14 mouse cellular contexts compared by ENCODE assay signal in the genomic region with DNA sequence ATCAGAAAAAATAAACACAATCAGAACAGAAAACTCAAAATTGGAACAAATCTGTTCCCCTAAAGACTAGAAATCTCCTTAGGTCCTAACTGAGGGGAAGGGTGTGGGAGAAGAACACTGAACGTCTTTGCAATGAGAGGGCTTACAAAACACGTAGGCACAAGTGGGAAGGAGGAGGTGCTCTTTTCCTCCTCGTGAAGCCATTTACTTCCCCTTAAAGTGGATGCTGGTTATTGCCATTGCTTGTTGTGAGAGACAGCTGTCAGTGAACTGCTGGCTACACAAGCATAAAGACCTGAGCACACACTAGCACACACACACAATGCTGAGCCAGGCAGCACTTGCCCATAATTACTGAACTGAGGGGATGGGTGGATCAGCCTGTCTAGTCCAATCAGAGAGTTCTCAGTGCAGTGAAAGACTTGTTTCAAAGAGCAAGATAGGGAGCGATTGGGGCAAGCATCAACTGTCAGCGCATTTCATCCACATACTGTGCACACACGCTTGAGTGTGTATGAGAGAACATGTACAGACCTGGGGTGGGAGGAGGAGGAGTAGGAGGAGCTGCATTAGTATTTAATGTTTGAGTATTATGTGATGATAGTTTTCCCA.
A peak's percentile ranks its signal among the peaks of the same experiment; 100 is the strongest.
DNase-seq lines count a peak whose midpoint lies in the region; ATAC-seq and TF ChIP-seq lines count a peak whose summit lies in the region.
"Had no signal": no experiment of that assay in that cellular context is flagged by ENCODE, and none has a peak within 500 bp of the region (broad histone marks: within the 10 kb centered on the region; RNA-seq: fewer than 3 reads in every experiment).

No protein-coding gene starts in this region.

- peak overlapping the region; percentile 88 for H3K27ac ChIP-seq in cerebellum, adult 2 months (ENCODE audit: insufficient read depth, low read length)
- H3K27ac ChIP-seq in layer of hippocampus, adult 2 months = 0 out of 2 replicates have a peak overlapping the region, but pooled peaks have one; percentile 64

- no peak for TF ChIP-seq CTCF in cerebellum, adult 2 months (IDR thresholded peaks at IDR 0.05; ENCODE audit: borderline replicate concordance, insufficient read depth, low read depth, low read length)
- TF ChIP-seq CTCF in layer of hippocampus, adult 2 months (conservative IDR thresholded peaks at IDR 0.05) = no peak

- no peak overlapping the region for H3K4me3 ChIP-seq in cerebellum, adult 2 months (replicated peaks; ENCODE audit: insufficient read depth, low read depth, low read length)
- H3K4me3 ChIP-seq in layer of hippocampus, adult 2 months = no peak overlapping the region

- no peak for DNase-seq in cerebellum, adult 2 months
- no peak for DNase-seq in cerebellum, adult 11 months
- no peak for DNase-seq in layer of hippocampus, adult 2 months (ENCODE audit: low spot score in 2 of 2)
- DNase-seq in layer of hippocampus, adult 9-10 months (ENCODE audit: low spot score) = no peak
- peak; percentile 76 for DNase-seq in retina, postnatal 1 day
- DNase-seq in lung, postnatal 25 days (ENCODE audit: low spot score) = no peak
- DNase-seq in spleen, postnatal 10 days (ENCODE audit: low spot score in 2 of 2) = no peak
- DNase-seq: adrenal gland, adult 2 months; cerebellum, postnatal 36 days; kidney, adult 11 months; kidney, postnatal 4 days; spleen, adult 18-20 months had no signal

- H3K4me1 ChIP-seq in cerebellum, adult 2 months (ENCODE audit: control insufficient read depth, insufficient read depth, low read length) = peaks cover 12% of the 10 kb centered on the region

- TF ChIP-seq POLR2A in cerebellum, adult 2 months (IDR thresholded peaks at IDR 0.05; ENCODE audit: borderline replicate concordance, insufficient read depth, low read length) = no peak

- peak; percentile 51; the same call in 1 of the 2 replicates for ATAC-seq in megakaryocyte, adult 5-6 weeks (ENCODE audit: poor library complexity, severe bottlenecking)
- ATAC-seq: Patski had no signal

- WGBS in cerebellum, adult 2 months = 62% methylated on average over 6 of the region's 6 CpGs

- no peaks in the 10 kb centered on the region for H3K27me3 ChIP-seq in cerebellum, adult 2 months (ENCODE audit: control insufficient read depth, insufficient read depth, low read length)
- H3K27me3 ChIP-seq: Patski had no signal
